10 mouse cellular contexts compared by ENCODE assay signal in the genomic region with DNA sequence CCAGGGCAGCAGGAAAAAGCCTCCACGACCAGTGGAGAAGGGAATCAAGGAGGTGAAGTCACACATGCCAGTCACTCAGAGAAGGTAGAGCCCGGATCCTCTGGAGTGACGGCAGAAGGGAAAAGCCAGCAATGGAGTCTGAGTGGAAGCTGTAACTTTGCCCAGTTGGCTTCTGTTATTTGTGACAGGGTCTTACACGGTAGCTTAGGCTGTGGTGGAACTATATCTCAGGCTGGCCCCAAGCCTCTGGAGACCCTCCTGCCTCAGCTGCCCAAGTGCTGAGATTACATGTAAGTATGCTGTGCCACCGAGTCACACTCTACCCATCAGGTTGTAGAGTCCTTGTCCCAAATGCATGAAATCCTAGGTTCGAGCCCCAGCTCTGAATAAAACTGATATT. TPM values are rescaled to one million over a fixed set of nuclear protein-coding genes. Genes with fewer than 3 reads are reported as not detected.
DNase-seq lines count a peak whose midpoint lies in the region; ATAC-seq and TF ChIP-seq lines count a peak whose summit lies in the region.
"Had no signal": no experiment of that assay in that cellular context is flagged by ENCODE, and none has a peak within 500 bp of the region (broad histone marks: within the 10 kb centered on the region; RNA-seq: fewer than 3 reads in every experiment).

No protein-coding gene starts in this region.

- DNase-seq in cerebellum, adult 2 months: no peak
- no peak for DNase-seq in cerebellum, adult 18-20 months
- DNase-seq in kidney, adult 11 months: no peak

- peak; percentile 16; the same call in 1 of the 2 replicates for TF ChIP-seq POLR2A in cerebellum, adult 2 months (IDR thresholded peaks at IDR 0.05; ENCODE audit: borderline replicate concordance, insufficient read depth, low read length)

- no peak for ATAC-seq in kidney, embryonic 15.5 days (replicated peaks; ENCODE audit: low FRiP score)
- ATAC-seq in liver, embryonic 16.5 days (ENCODE audit: low read depth): no peak
- ATAC-seq in activated CD4-positive, CD25-positive, alpha-beta regulatory T cell, adult 4 months: no peak
- ATAC-seq in forebrain, embryonic 12.5 days (ENCODE audit: low FRiP score): no peak

- H3K4me2 ChIP-seq in kidney, embryonic 15.5 days: peak overlapping the region; percentile 92; the same call in 1 of the 2 replicates
- peak overlapping the region; percentile 81 for H3K4me2 ChIP-seq in liver, embryonic 16.5 days (ENCODE audit: low read depth, low read length)
- no peak overlapping the region for H3K4me2 ChIP-seq in forebrain, embryonic 12.5 days

- WGBS in cerebellum, adult 2 months: 70% methylated on average over 6 of the region's 6 CpGs
- WGBS in kidney, embryonic 15.5 days: 92% methylated on average over 6 of the region's 6 CpGs
- 77% methylated on average over 6 of the region's 6 CpGs for WGBS in liver, embryonic 16.5 days (ENCODE audit: insufficient replicate concordance)
- 96% methylated on average over 6 of the region's 6 CpGs for WGBS in forebrain, embryonic 12.5 days

- no peak for TF ChIP-seq CTCF in cerebellum, adult 2 months (IDR thresholded peaks at IDR 0.05; ENCODE audit: borderline replicate concordance, insufficient read depth, low read depth, low read length)

- no peak overlapping the region; the same call in 1 of the 2 replicates for H3K9ac ChIP-seq in kidney, embryonic 15.5 days
- H3K9ac ChIP-seq in liver, embryonic 16.5 days (ENCODE audit: low read depth, low read length): no peak overlapping the region
- no peak overlapping the region for H3K9ac ChIP-seq in forebrain, embryonic 12.5 days

- H3K27me3 ChIP-seq in cerebellum, adult 2 months (ENCODE audit: control insufficient read depth, insufficient read depth, low read length): no peaks in the 10 kb centered on the region
- H3K27me3 ChIP-seq in kidney, embryonic 15.5 days: no peaks in the 10 kb centered on the region
- H3K27me3 ChIP-seq in liver, embryonic 16.5 days (ENCODE audit: control insufficient read depth, insufficient read depth, low read depth, low read length): no peaks in the 10 kb centered on the region
- H3K27me3 ChIP-seq in forebrain, embryonic 12.5 days: no peaks in the 10 kb centered on the region

- H3K4me1 ChIP-seq in cerebellum, adult 2 months (ENCODE audit: control insufficient read depth, insufficient read depth, low read length): peaks cover 42% of the 10 kb centered on the region
- H3K4me1 ChIP-seq in kidney, embryonic 15.5 days: peaks cover 59% of the 10 kb centered on the region
- peaks cover 29% of the 10 kb centered on the region for H3K4me1 ChIP-seq in brown adipose tissue, adult 24 weeks (ENCODE audit: control insufficient read depth, insufficient read depth, insufficient read length, low read length)
- H3K4me1 ChIP-seq in liver, embryonic 16.5 days (ENCODE audit: control insufficient read depth, low read depth, low read length): peaks cover 53% of the 10 kb centered on the region
- H3K4me1 ChIP-seq in forebrain, embryonic 12.5 days: peaks cover 42% of the 10 kb centered on the region

- peaks cover 29% of the 10 kb centered on the region for H3K36me3 ChIP-seq in kidney, embryonic 15.5 days
- H3K36me3 ChIP-seq in liver, embryonic 16.5 days (ENCODE audit: control insufficient read depth, insufficient read depth): peaks cover 9% of the 10 kb centered on the region; the same call in 1 of the 2 replicates
- peaks cover 38% of the 10 kb centered on the region for H3K36me3 ChIP-seq in forebrain, embryonic 12.5 days (replicated peaks)

- H3K27ac ChIP-seq in cerebellum, adult 2 months (ENCODE audit: insufficient read depth, low read length): peak overlapping the region; percentile 40; the same call in 1 of the 2 replicates
- H3K27ac ChIP-seq in kidney, embryonic 15.5 days: no peak overlapping the region
- H3K27ac ChIP-seq in brown adipose tissue, adult 24 weeks (replicated peaks; ENCODE audit: low read depth, low read length): no peak overlapping the region; the same call in 1 of the 2 replicates
- no peak overlapping the region for H3K27ac ChIP-seq in liver, embryonic 16.5 days (ENCODE audit: low read length)
- H3K27ac ChIP-seq in forebrain, embryonic 12.5 days: no peak overlapping the region

- peak overlapping the region; percentile 16 for H3K4me3 ChIP-seq in cerebellum, adult 2 months (replicated peaks; ENCODE audit: insufficient read depth, low read depth, low read length)
- no peak overlapping the region for H3K4me3 ChIP-seq in kidney, embryonic 15.5 days (replicated peaks)
- peak overlapping the region; percentile 89 for H3K4me3 ChIP-seq in brown adipose tissue, adult 24 weeks (ENCODE audit: insufficient read depth, low read depth, low read length)
- peak overlapping the region; percentile 73; the same call in 1 of the 2 replicates for H3K4me3 ChIP-seq in liver, embryonic 16.5 days (ENCODE audit: low read depth, low read length)
- no peak overlapping the region for H3K4me3 ChIP-seq in forebrain, embryonic 12.5 days (replicated peaks)

- H3K9me3 ChIP-seq in kidney, embryonic 15.5 days (replicated peaks): no peaks in the 10 kb centered on the region
- no peaks in the 10 kb centered on the region for H3K9me3 ChIP-seq in liver, embryonic 16.5 days (replicated peaks; ENCODE audit: control insufficient read depth, low read length)
- H3K9me3 ChIP-seq in forebrain, embryonic 12.5 days: no peaks in the 10 kb centered on the region
- H3K9me3 ChIP-seq: forebrain, embryonic 10.5 days; G1E had no signal

RNA-seq across cellular contexts. Expression of a gene that starts 1.0 kb away (rescaled TPM):
- polyA plus RNA-seq in cerebellum, adult 2 months (2012; rRNA removed): 19.9 and 21.0 TPM in 2 replicates
- 15.3 and 16.8 TPM in 2 replicates for polyA plus RNA-seq in kidney, embryonic 15.5 days (2015; fragmentation: Nextera tagmentation; extraction: Ambion mirVana)
- 27.9 and 52.7 TPM in 2 replicates for polyA plus RNA-seq in brown adipose tissue, adult 24 weeks (2012; ENCODE audit: insufficient read depth, insufficient read length, missing spikeins)
- polyA plus RNA-seq in liver, embryonic 16.5 days (2015; fragmentation: Nextera tagmentation; extraction: Ambion mirVana): 7.7 and 8.9 TPM in 2 replicates
- 10 to 100 TPM; 12.5 to 18.3 TPM for polyA plus RNA-seq in activated CD4-positive, CD25-positive, alpha-beta regulatory T cell, adult 4 months (2017; shearing (Covaris generic))
- 4.2 and 4.6 TPM in 2 replicates for polyA plus RNA-seq in forebrain, embryonic 12.5 days (2016; fragmentation: Nextera tagmentation; extraction: Ambion mirVana)

RNA-seq across cellular contexts. Expression of a gene that starts 2.9 kb away (rescaled TPM):
- polyA plus RNA-seq in cerebellum, adult 2 months (2012; rRNA removed): 2.8 and 5.2 TPM in 2 replicates
- polyA plus RNA-seq in kidney, embryonic 15.5 days (2015; fragmentation: Nextera tagmentation; extraction: Ambion mirVana): 0.45 TPM in 1 of 2 replicates, not detected in the other
- 14.1 TPM in 1 of 2 replicates, not detected in the other for polyA plus RNA-seq in brown adipose tissue, adult 24 weeks (2012; ENCODE audit: insufficient read depth, insufficient read length, missing spikeins)
- polyA plus RNA-seq in liver, embryonic 16.5 days (2015; fragmentation: Nextera tagmentation; extraction: Ambion mirVana): not detected in 2 replicates
- not detected for polyA plus RNA-seq in activated CD4-positive, CD25-positive, alpha-beta regulatory T cell, adult 4 months (2017; shearing (Covaris generic))
- 0.38 and 0.56 TPM in 2 replicates for polyA plus RNA-seq in forebrain, embryonic 12.5 days (2016; fragmentation: Nextera tagmentation; extraction: Ambion mirVana)
- polyA plus RNA-seq: forebrain, embryonic 10.5 days had no signal

RNA-seq across cellular contexts. Expression of a gene that starts 3.8 kb away (rescaled TPM):
- 91.6 and 105 TPM in 2 replicates for polyA plus RNA-seq in cerebellum, adult 2 months (2012; rRNA removed)
- polyA plus RNA-seq in kidney, embryonic 15.5 days (2015; fragmentation: Nextera tagmentation; extraction: Ambion mirVana): 44.8 and 59.5 TPM in 2 replicates
- polyA plus RNA-seq in brown adipose tissue, adult 24 weeks (2012; ENCODE audit: insufficient read depth, insufficient read length, missing spikeins): 5.9 and 26.0 TPM in 2 replicates
- polyA plus RNA-seq in liver, embryonic 16.5 days (2015; fragmentation: Nextera tagmentation; extraction: Ambion mirVana): 17.2 and 24.3 TPM in 2 replicates
- polyA plus RNA-seq in activated CD4-positive, CD25-positive, alpha-beta regulatory T cell, adult 4 months (2017; shearing (Covaris generic)): 10 to 100 TPM; 39.6 to 56.7 TPM
- 51.4 and 66.8 TPM in 2 replicates for polyA plus RNA-seq in forebrain, embryonic 12.5 days (2016; fragmentation: Nextera tagmentation; extraction: Ambion mirVana)

RNA-seq across cellular contexts. Expression of a gene that starts 7.5 kb away (rescaled TPM):
- polyA plus RNA-seq in cerebellum, adult 2 months (2012; rRNA removed): 362 and 365 TPM in 2 replicates
- polyA plus RNA-seq in kidney, embryonic 15.5 days (2015; fragmentation: Nextera tagmentation; extraction: Ambion mirVana): 52.6 and 61.2 TPM in 2 replicates
- 12.4 TPM in 1 of 2 replicates, not detected in the other for polyA plus RNA-seq in brown adipose tissue, adult 24 weeks (2012; ENCODE audit: insufficient read depth, insufficient read length, missing spikeins)
- polyA plus RNA-seq in liver, embryonic 16.5 days (2015; fragmentation: Nextera tagmentation; extraction: Ambion mirVana): 10.7 and 17.7 TPM in 2 replicates
- 10 to 100 TPM; 26.4 to 31.8 TPM for polyA plus RNA-seq in activated CD4-positive, CD25-positive, alpha-beta regulatory T cell, adult 4 months (2017; shearing (Covaris generic))
- 53.3 and 75.4 TPM in 2 replicates for polyA plus RNA-seq in forebrain, embryonic 12.5 days (2016; fragmentation: Nextera tagmentation; extraction: Ambion mirVana)

RNA-seq across cellular contexts. Expression of a gene that starts 7.6 kb away (rescaled TPM):
- 600 and 672 TPM in 2 replicates for polyA plus RNA-seq in cerebellum, adult 2 months (2012; rRNA removed)
- polyA plus RNA-seq in kidney, embryonic 15.5 days (2015; fragmentation: Nextera tagmentation; extraction: Ambion mirVana): 5.4 and 7.2 TPM in 2 replicates
- 0.55 and 0.58 TPM in 2 replicates for polyA plus RNA-seq in brown adipose tissue, adult 24 weeks (2012; ENCODE audit: insufficient read depth, insufficient read length, missing spikeins)
- 0.24 and 0.67 TPM in 2 replicates for polyA plus RNA-seq in liver, embryonic 16.5 days (2015; fragmentation: Nextera tagmentation; extraction: Ambion mirVana)
- polyA plus RNA-seq in activated CD4-positive, CD25-positive, alpha-beta regulatory T cell, adult 4 months (2017; shearing (Covaris generic)): 1 to 10 TPM in 1 of 2 experiments, not detected in 1; 2.1 TPM
- 5.0 and 6.5 TPM in 2 replicates for polyA plus RNA-seq in forebrain, embryonic 12.5 days (2016; fragmentation: Nextera tagmentation; extraction: Ambion mirVana)

Comparison
In these comparisons a context has a peak if more than half of its experiments do, and no peak if none do; other contexts are left out.
1. H3K4me3 ChIP-seq: peak in cerebellum, adult 2 months (single experiment), brown adipose tissue, adult 24 weeks (single experiment) and liver, embryonic 16.5 days (single experiment); none in kidney, embryonic 15.5 days (single experiment) and forebrain, embryonic 12.5 days (single experiment).